In genomic region chr1:152809541-152810252, GRCm38 (mm10) we compare ENCODE assay signal across 10 mouse cellular contexts. TPM values are rescaled to one million over a fixed set of nuclear protein-coding genes. Genes with fewer than 3 reads are reported as not detected.
DNase-seq lines count a peak whose midpoint lies in the region; ATAC-seq and TF ChIP-seq lines count a peak whose summit lies in the region.
"Had no signal": no experiment of that assay in that cellular context is flagged by ENCODE, and none has a peak within 500 bp of the region (broad histone marks: within the 10 kb centered on the region; RNA-seq: fewer than 3 reads in every experiment).

No protein-coding gene starts in this region.

- peak overlapping the region; percentile 79 for H3K27ac ChIP-seq in hindbrain, embryonic 10.5 days
- no peak overlapping the region for H3K27ac ChIP-seq in hindbrain, embryonic 13.5 days
- no peak overlapping the region for H3K27ac ChIP-seq in liver, embryonic 16.5 days (ENCODE audit: low read length)
- no peak overlapping the region for H3K27ac ChIP-seq in left cerebral cortex, adult 2 months

- no peak for TF ChIP-seq CTCF in left cerebral cortex, adult 2 months (IDR thresholded peaks at IDR 0.05)

- H3K4me2 ChIP-seq in hindbrain, embryonic 13.5 days: no peak overlapping the region
- H3K4me2 ChIP-seq in liver, embryonic 16.5 days (ENCODE audit: low read depth, low read length): no peak overlapping the region

- no peak overlapping the region for H3K4me3 ChIP-seq in hindbrain, embryonic 10.5 days
- H3K4me3 ChIP-seq in hindbrain, embryonic 13.5 days: no peak overlapping the region
- no peak overlapping the region for H3K4me3 ChIP-seq in liver, embryonic 16.5 days (ENCODE audit: low read depth, low read length)
- H3K4me3 ChIP-seq in left cerebral cortex, adult 2 months: no peak overlapping the region

- no peak for ATAC-seq in hindbrain, embryonic 13.5 days (ENCODE audit: low FRiP score)
- peak; percentile 61 for ATAC-seq in liver, embryonic 16.5 days (ENCODE audit: low read depth)

- H3K9me3 ChIP-seq in hindbrain, embryonic 10.5 days: no peaks in the 10 kb centered on the region
- H3K9me3 ChIP-seq in hindbrain, embryonic 13.5 days: no peaks in the 10 kb centered on the region
- no peaks in the 10 kb centered on the region for H3K9me3 ChIP-seq in liver, embryonic 16.5 days (replicated peaks; ENCODE audit: control insufficient read depth, low read length)

- no peaks in the 10 kb centered on the region for H3K27me3 ChIP-seq in hindbrain, embryonic 10.5 days (ENCODE audit: insufficient read depth, poor library complexity, severe bottlenecking)
- H3K27me3 ChIP-seq in hindbrain, embryonic 13.5 days: no peaks in the 10 kb centered on the region
- H3K27me3 ChIP-seq in liver, embryonic 16.5 days (ENCODE audit: control insufficient read depth, insufficient read depth, low read depth, low read length): no peaks in the 10 kb centered on the region

- no peak overlapping the region for H3K9ac ChIP-seq in hindbrain, embryonic 13.5 days
- no peak overlapping the region for H3K9ac ChIP-seq in liver, embryonic 16.5 days (ENCODE audit: low read depth, low read length)

- 35% methylated on average over 8 of the region's 8 CpGs for WGBS in hindbrain, embryonic 10.5 days
- 28% methylated on average over 8 of the region's 8 CpGs for WGBS in hindbrain, embryonic 13.5 days
- 32% methylated on average over 8 of the region's 8 CpGs for WGBS in liver, embryonic 16.5 days (ENCODE audit: insufficient replicate concordance)

- peaks cover 46% of the 10 kb centered on the region for H3K4me1 ChIP-seq in hindbrain, embryonic 10.5 days (replicated peaks)
- peaks cover 9% of the 10 kb centered on the region for H3K4me1 ChIP-seq in hindbrain, embryonic 13.5 days (replicated peaks)
- no peaks in the 10 kb centered on the region for H3K4me1 ChIP-seq in liver, embryonic 16.5 days (ENCODE audit: control insufficient read depth, low read depth, low read length)

- peak; percentile 52 for DNase-seq in hindbrain, embryonic 10.5 days (ENCODE audit: low spot score)
- peak; percentile 57 for DNase-seq in embryo, embryonic 10.5 days (ENCODE audit: low spot score)
- peak; percentile 8 for DNase-seq in heart, postnatal 25 days (ENCODE audit: low spot score)
- no peak for DNase-seq in right cerebral cortex, postnatal 25 days
- DNase-seq in left cerebral cortex, adult 2 months (ENCODE audit: extremely low spot score in 1 of 2, low spot score in 2 of 2): no peak
- DNase-seq in layer of hippocampus, adult 9-10 months (ENCODE audit: low spot score): no peak

- no peaks in the 10 kb centered on the region for H3K36me3 ChIP-seq in hindbrain, embryonic 10.5 days
- no peaks in the 10 kb centered on the region for H3K36me3 ChIP-seq in hindbrain, embryonic 13.5 days
- H3K36me3 ChIP-seq in liver, embryonic 16.5 days (ENCODE audit: control insufficient read depth, insufficient read depth): no peaks in the 10 kb centered on the region

- intact Hi-C loops in heart, postnatal 25 days (cut with DNase I): no loop called here
- intact Hi-C loops in left cerebral cortex, adult 2 months (cut with DNase I): no loop called here

RNA-seq across cellular contexts. Expression of gene Ncf2, which starts 9.7 kb away (rescaled TPM):
- polyA plus RNA-seq in hindbrain, embryonic 10.5 days (2016; fragmentation: Nextera tagmentation; extraction: Ambion mirVana): 2.5 and 4.2 TPM in 2 replicates
- 2.5 and 3.4 TPM in 2 replicates for polyA plus RNA-seq in hindbrain, embryonic 13.5 days (2015; fragmentation: Nextera tagmentation; extraction: Ambion mirVana)
- total RNA-seq in heart, postnatal 25 days (2021): 1 to 10 TPM; 2.9 to 3.7 TPM
- polyA plus RNA-seq in liver, embryonic 16.5 days (2015; fragmentation: Nextera tagmentation; extraction: Ambion mirVana): 11.9 and 13.1 TPM in 2 replicates
- 1 to 10 TPM; 2.6 to 4.1 TPM for total RNA-seq in left cerebral cortex, adult 2 months (2021)

RNA-seq across cellular contexts. Expression of gene Arpc5, which starts 43.4 kb away (rescaled TPM):
- 231 and 256 TPM in 2 replicates for polyA plus RNA-seq in hindbrain, embryonic 10.5 days (2016; fragmentation: Nextera tagmentation; extraction: Ambion mirVana)
- 343 and 364 TPM in 2 replicates for polyA plus RNA-seq in hindbrain, embryonic 13.5 days (2015; fragmentation: Nextera tagmentation; extraction: Ambion mirVana)
- total RNA-seq in heart, postnatal 25 days (2021): 10 to 100 TPM; 34.7 to 40.4 TPM
- 131 and 133 TPM in 2 replicates for polyA plus RNA-seq in liver, embryonic 16.5 days (2015; fragmentation: Nextera tagmentation; extraction: Ambion mirVana)
- total RNA-seq in left cerebral cortex, adult 2 months (2021): 10 to 100 TPM; 89.6 to 94.7 TPM

RNA-seq across cellular contexts. Expression of gene Rgl1, which starts 43.5 kb away (rescaled TPM):
- 27.1 and 28.9 TPM in 2 replicates for polyA plus RNA-seq in hindbrain, embryonic 10.5 days (2016; fragmentation: Nextera tagmentation; extraction: Ambion mirVana)
- 19.8 and 24.0 TPM in 2 replicates for polyA plus RNA-seq in hindbrain, embryonic 13.5 days (2015; fragmentation: Nextera tagmentation; extraction: Ambion mirVana)
- 10 to 100 TPM; 37.0 to 38.2 TPM for total RNA-seq in heart, postnatal 25 days (2021)
- polyA plus RNA-seq in liver, embryonic 16.5 days (2015; fragmentation: Nextera tagmentation; extraction: Ambion mirVana): 12.9 and 14.2 TPM in 2 replicates
- 100 to 1,000 TPM; 113 to 132 TPM for total RNA-seq in left cerebral cortex, adult 2 months (2021)

RNA-seq across cellular contexts. Expression of gene Apobec4, which starts 59.3 kb away (rescaled TPM):
- polyA plus RNA-seq in hindbrain, embryonic 10.5 days (2016; fragmentation: Nextera tagmentation; extraction: Ambion mirVana): not detected in 2 replicates
- not detected in 2 replicates for polyA plus RNA-seq in hindbrain, embryonic 13.5 days (2015; fragmentation: Nextera tagmentation; extraction: Ambion mirVana)
- total RNA-seq in heart, postnatal 25 days (2021): not detected
- not detected in 2 replicates for polyA plus RNA-seq in liver, embryonic 16.5 days (2015; fragmentation: Nextera tagmentation; extraction: Ambion mirVana)
- not detected for total RNA-seq in left cerebral cortex, adult 2 months (2021)
- total RNA-seq: hematopoietic stem cell, adult 5-6 weeks had no signal
- polyA plus RNA-seq: spleen, adult 2 months had no signal

Comparison
In these comparisons a context has a peak if more than half of its experiments do, and no peak if none do; other contexts are left out.
1. DNase-seq: peak in hindbrain, embryonic 10.5 days (single experiment), embryo, embryonic 10.5 days (single experiment) and heart, postnatal 25 days (single experiment); none in right cerebral cortex, postnatal 25 days (single experiment), left cerebral cortex, adult 2 months (0 of 2) and layer of hippocampus, adult 9-10 months (single experiment).